ENCODE assay signal across 28 mouse cellular contexts in genomic region chr2:26787312-26787711, GRCm38 (mm10).
"Had no signal": no experiment of that assay in that cellular context is flagged by ENCODE, and none has a peak within 500 bp of the region (broad histone marks: within the 10 kb centered on the region; RNA-seq: fewer than 3 reads in every experiment).

No protein-coding gene starts in this region.

- H3K36me3 ChIP-seq: embryonic facial prominence, embryonic 10.5 days; embryonic facial prominence, embryonic 12.5 days; embryonic facial prominence, embryonic 13.5 days; embryonic facial prominence, embryonic 15.5 days; forebrain, embryonic 10.5 days; forebrain, embryonic 12.5 days; forebrain, embryonic 15.5 days; heart, embryonic 10.5 days had no signal

- H3K27ac ChIP-seq: embryonic facial prominence, embryonic 10.5 days; embryonic facial prominence, embryonic 12.5 days; embryonic facial prominence, embryonic 13.5 days; embryonic facial prominence, embryonic 15.5 days; forebrain, embryonic 10.5 days; forebrain, embryonic 12.5 days; forebrain, embryonic 13.5 days; forebrain, embryonic 15.5 days; gastrocnemius, adult 2 months; heart, adult 2 months; heart, embryonic 10.5 days had no signal

- ATAC-seq: forebrain, embryonic 13.5 days; forebrain, embryonic 14.5 days; forebrain, embryonic 15.5 days; forebrain, embryonic 16.5 days; forebrain, postnatal 0 days had no signal

- H3K9me3 ChIP-seq: embryonic facial prominence, embryonic 10.5 days; embryonic facial prominence, embryonic 12.5 days; embryonic facial prominence, embryonic 13.5 days; embryonic facial prominence, embryonic 15.5 days; forebrain, embryonic 10.5 days; forebrain, embryonic 12.5 days; forebrain, embryonic 13.5 days; forebrain, embryonic 15.5 days; heart, embryonic 10.5 days had no signal

- DNase-seq: cerebellum, adult 9-10 months; cerebellum, adult 9-11 months; cerebellum, postnatal 10 days; cerebellum, postnatal 14 days; cerebellum, postnatal 25 days; cerebellum, postnatal 36 days; embryo, embryonic 11 days; forebrain, postnatal 0 days; gastrocnemius, adult 2 months; gastrocnemius, postnatal 10 days; gastrocnemius, postnatal 14 days; gastrocnemius, postnatal 25 days; gastrocnemius, postnatal 36 days; heart, adult 11 months; heart, adult 18-20 months; heart, adult 2 months had no signal

- H3K4me1 ChIP-seq: embryonic facial prominence, embryonic 10.5 days; embryonic facial prominence, embryonic 12.5 days; embryonic facial prominence, embryonic 13.5 days; embryonic facial prominence, embryonic 15.5 days; forebrain, embryonic 10.5 days; forebrain, embryonic 12.5 days; forebrain, embryonic 13.5 days; forebrain, embryonic 15.5 days; heart, embryonic 10.5 days had no signal

- H3K4me2 ChIP-seq: embryonic facial prominence, embryonic 12.5 days; embryonic facial prominence, embryonic 13.5 days; embryonic facial prominence, embryonic 15.5 days; forebrain, embryonic 12.5 days; forebrain, embryonic 13.5 days; forebrain, embryonic 15.5 days had no signal

- H3K9ac ChIP-seq: embryonic facial prominence, embryonic 12.5 days; embryonic facial prominence, embryonic 13.5 days; embryonic facial prominence, embryonic 15.5 days; forebrain, embryonic 12.5 days; forebrain, embryonic 13.5 days; forebrain, embryonic 15.5 days; forebrain, postnatal 0 days had no signal

- H3K4me3 ChIP-seq: embryonic facial prominence, embryonic 10.5 days; embryonic facial prominence, embryonic 12.5 days; embryonic facial prominence, embryonic 13.5 days; embryonic facial prominence, embryonic 15.5 days; erythroblast, embryonic 14.5 days; forebrain, embryonic 10.5 days; forebrain, embryonic 12.5 days; forebrain, embryonic 13.5 days; forebrain, embryonic 15.5 days; gastrocnemius, adult 2 months; heart, adult 2 months; heart, embryonic 10.5 days had no signal

- H3K27me3 ChIP-seq: embryonic facial prominence, embryonic 12.5 days; embryonic facial prominence, embryonic 13.5 days; embryonic facial prominence, embryonic 15.5 days; forebrain, embryonic 12.5 days; forebrain, embryonic 13.5 days; forebrain, embryonic 15.5 days had no signal
